Mouse (Mus musculus) embryonic fibroblast, embryonic 13.5 days (primary cell): ENCODE data around the gene Ugt1a8. TPM values are rescaled to one million over a fixed set of nuclear protein-coding genes. Genes with fewer than 3 reads are reported as not detected.

Source experiments
- H3K27ac ChIP-seq: 2 replicates; pipeline ENCODE4 v1.5.1; 2012; ENCODE audit warnings: low read length, control low read depth, inconsistent platforms; ENCODE audit not compliant: insufficient read depth
- H3K4me1 ChIP-seq: 2 replicates; pipeline ENCODE4 v1.6.1; 2011; ENCODE audit warnings: low read length; ENCODE audit not compliant: control insufficient read depth, insufficient read depth
- H3K4me3 ChIP-seq: 2 replicates; pipeline ENCODE4 v1.5.1; 2011; ENCODE audit warnings: mild to moderate bottlenecking, control low read depth, low read length; ENCODE audit not compliant: insufficient read depth
- CTCF ChIP-seq: IDR thresholded peaks from 2 replicates; pipeline ENCODE4 v1.5.1; 2011; ENCODE audit warnings: mild to moderate bottlenecking, control low read depth, low read length, moderate library complexity, borderline replicate concordance; ENCODE audit not compliant: insufficient read depth
- POLR2A ChIP-seq: IDR thresholded peaks from 2 replicates; pipeline ENCODE4 v1.6.1; 2011; ENCODE audit warnings: low read depth, mild to moderate bottlenecking, control low read depth, low read length, moderate library complexity
- polyA plus RNA-seq: library from polyadenylated mRNA; stranded (reverse); fragments of >200 nt; gene quantifications from 2 replicates; pipeline ENCODE4 v1.2.4, GENCODE M21; 2011; ENCODE audit warnings: low read depth; ENCODE audit not compliant: missing spikeins, insufficient read length

The Ugt1a8 gene
- polyA plus RNA-seq, 1 experiment: not detected

- Histone ChIP-seq H3K4me1 (no peaks in the 10 kb centered on the region), H3K4me3 (no peak overlapping the region), H3K27ac (no peak overlapping the region)
- TF ChIP-seq POLR2A (no peak), CTCF (no peak)
These were observed 165.9 kb downstream of the Ugt1a8 start for GRCm38 (mm10) chr1:88253540-88253939.

GRCm38 (mm10) chr1:88254793-88255465 lies 167.3 kb downstream of the Ugt1a8 start:
- H3K4me1 ChIP-seq: no peaks in the 10 kb centered on the region
- no peak overlapping the region for H3K4me3 ChIP-seq
- no peak for TF ChIP-seq CTCF
- no peak for TF ChIP-seq POLR2A

GRCm38 (mm10) chr1:88255466-88255857 lies 167.8 kb downstream of the Ugt1a8 start:
- Histone ChIP-seq H3K4me3 (no peak overlapping the region), H3K27ac (no peak overlapping the region), H3K4me1 (no peaks in the 10 kb centered on the region)
- TF ChIP-seq POLR2A: no peak
- no peak for TF ChIP-seq CTCF

More at GRCm38 (mm10) chr1:88254793-88255465, 167.3 kb downstream of the Ugt1a8 start:
- no peak overlapping the region for H3K27ac ChIP-seq

- H3K27ac ChIP-seq: no peak overlapping the region
- H3K4me1 ChIP-seq: no peaks in the 10 kb centered on the region
- TF ChIP-seq POLR2A (no peak), CTCF (no peak)
- no peak overlapping the region for H3K4me3 ChIP-seq
These were observed 168.6 kb downstream of the Ugt1a8 start for GRCm38 (mm10) chr1:88255989-88256754.

- H3K27ac ChIP-seq: no peak overlapping the region
- no peak for TF ChIP-seq POLR2A
- no peak overlapping the region for H3K4me3 ChIP-seq
- H3K4me1 ChIP-seq: peaks cover 3% of the 10 kb centered on the region
These were observed 169.5 kb downstream of the Ugt1a8 start for GRCm38 (mm10) chr1:88256886-88257663.

GRCm38 (mm10) chr1:88257681-88258080 lies 170.1 kb downstream of the Ugt1a8 start:
- H3K4me1 ChIP-seq: peaks cover 9% of the 10 kb centered on the region
- no peak overlapping the region for H3K27ac ChIP-seq
- no peak overlapping the region for H3K4me3 ChIP-seq
- TF ChIP-seq CTCF (no peak), POLR2A (no peak)

GRCm38 (mm10) chr1:88258361-88258760 lies 170.7 kb downstream of the Ugt1a8 start:
- H3K4me3 ChIP-seq: no peak overlapping the region
- H3K27ac ChIP-seq: no peak overlapping the region
- TF ChIP-seq POLR2A (no peak), CTCF (no peak)
- peaks cover 13% of the 10 kb centered on the region for H3K4me1 ChIP-seq

GRCm38 (mm10) chr1:88258881-88259642 lies 171.4 kb downstream of the Ugt1a8 start:
- no peak overlapping the region for H3K4me3 ChIP-seq
- TF ChIP-seq POLR2A: no peak
- no peak for TF ChIP-seq CTCF
- no peak overlapping the region for H3K27ac ChIP-seq
- peaks cover 13% of the 10 kb centered on the region for H3K4me1 ChIP-seq

GRCm38 (mm10) chr1:88259643-88260024 lies 172.0 kb downstream of the Ugt1a8 start:
- TF ChIP-seq POLR2A (no peak), CTCF (no peak)
- Histone ChIP-seq H3K4me3 (no peak overlapping the region), H3K4me1 (peaks cover 13% of the 10 kb centered on the region), H3K27ac (no peak overlapping the region)

GRCm38 (mm10) chr1:88260114-88260513 lies 172.5 kb downstream of the Ugt1a8 start:
- H3K4me1 ChIP-seq: peaks cover 13% of the 10 kb centered on the region
- no peak overlapping the region for H3K4me3 ChIP-seq
- TF ChIP-seq CTCF: no peak
- no peak for TF ChIP-seq POLR2A
- no peak overlapping the region for H3K27ac ChIP-seq
